In the genomic region with DNA sequence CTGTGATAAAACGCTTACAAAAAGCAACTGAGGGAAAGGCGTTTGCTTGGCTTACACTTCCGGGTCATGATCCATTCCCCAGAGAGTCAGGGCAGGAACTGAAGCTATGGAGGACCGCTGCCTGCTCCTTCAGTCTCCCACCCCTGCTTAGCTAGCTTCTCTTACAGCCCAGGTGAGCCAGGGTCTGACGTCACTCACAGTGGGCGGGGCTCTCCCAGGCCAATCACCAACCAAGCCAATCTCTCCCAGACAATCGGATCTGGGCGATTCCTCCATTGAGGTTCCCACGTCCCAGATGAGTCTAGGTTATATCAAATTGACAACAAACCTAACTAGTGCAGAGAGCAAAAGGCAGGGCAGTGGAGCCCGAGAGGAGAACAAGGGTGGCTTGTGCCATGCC, we compare ENCODE assay signal across 22 mouse cellular contexts. TPM values are rescaled to one million over a fixed set of nuclear protein-coding genes. Genes with fewer than 3 reads are reported as not detected.
A peak's percentile ranks its signal among the peaks of the same experiment; 100 is the strongest.
DNase-seq lines count a peak whose midpoint lies in the region; ATAC-seq lines count a peak whose summit lies in the region.
"Had no signal": no experiment of that assay in that cellular context is flagged by ENCODE, and none has a peak within 500 bp of the region (broad histone marks: within the 10 kb centered on the region; RNA-seq: fewer than 3 reads in every experiment).

No protein-coding gene starts in this region.

- 15% methylated on average over 10 of the region's 10 CpGs for WGBS in lung, embryonic 15.5 days

- no peaks in the 10 kb centered on the region for H3K9me3 ChIP-seq in lung, embryonic 15.5 days
- H3K9me3 ChIP-seq: embryonic facial prominence, embryonic 15.5 days; forebrain, embryonic 10.5 days; heart, embryonic 10.5 days; hindbrain, embryonic 13.5 days had no signal

- H3K4me2 ChIP-seq in lung, embryonic 15.5 days = peak overlapping the region; percentile 26; the same call in 1 of the 2 replicates
- H3K4me2 ChIP-seq: embryonic facial prominence, embryonic 15.5 days; hindbrain, embryonic 13.5 days had no signal

- H3K9ac ChIP-seq in lung, embryonic 15.5 days = no peak overlapping the region
- H3K9ac ChIP-seq: embryonic facial prominence, embryonic 15.5 days; hindbrain, embryonic 13.5 days had no signal

- no peak overlapping the region for H3K4me3 ChIP-seq in lung, embryonic 15.5 days
- H3K4me3 ChIP-seq: embryonic facial prominence, embryonic 15.5 days; erythroblast, embryonic 14.5 days; forebrain, embryonic 10.5 days; heart, embryonic 10.5 days; hindbrain, embryonic 13.5 days had no signal

- no peak for ATAC-seq in lung, embryonic 15.5 days (ENCODE audit: borderline replicate concordance, extremely low read depth, low FRiP score, low TSS enrichment)
- ATAC-seq: forebrain, embryonic 14.5 days; Patski had no signal

- peaks cover 22% of the 10 kb centered on the region for H3K4me1 ChIP-seq in lung, embryonic 15.5 days

- no peaks in the 10 kb centered on the region for H3K36me3 ChIP-seq in lung, embryonic 15.5 days
- H3K36me3 ChIP-seq: embryonic facial prominence, embryonic 15.5 days; forebrain, embryonic 10.5 days; heart, embryonic 10.5 days; hindbrain, embryonic 13.5 days had no signal

- H3K27ac ChIP-seq in lung, embryonic 15.5 days = peak overlapping the region; percentile 15; the same call in 1 of the 2 replicates
- H3K27ac ChIP-seq: embryonic facial prominence, embryonic 15.5 days; forebrain, embryonic 10.5 days; heart, embryonic 10.5 days; hindbrain, embryonic 13.5 days had no signal

- no peaks in the 10 kb centered on the region; the same call in 1 of the 2 replicates for H3K27me3 ChIP-seq in lung, embryonic 15.5 days
- H3K27me3 ChIP-seq: embryonic facial prominence, embryonic 15.5 days; Patski had no signal

- DNase-seq in lung, postnatal 4 days = no peak
- peak; percentile 59 for DNase-seq in ES-CJ7 (ENCODE audit: low read depth, low spot score)
- DNase-seq in R1 (ENCODE audit: low read depth, low spot score) = peak; percentile 64
- DNase-seq in lung, postnatal 25 days (ENCODE audit: low spot score) = peak; percentile 46
- no peak for DNase-seq in heart, postnatal 4 days
- DNase-seq in thymus, postnatal 14 days = no peak
- no peak for DNase-seq in layer of hippocampus, adult 11-12 months (ENCODE audit: low spot score)
- DNase-seq: adrenal gland, postnatal 10 days; cerebellum, adult 11 months; cerebellum, adult 8-10 months; cerebellum, postnatal 14 days; embryo, embryonic 11 days; heart, adult 18-20 months; heart, postnatal 10 days had no signal

RNA-seq across cellular contexts. Expression of a gene that starts 35.7 kb away (rescaled TPM):
- polyA plus RNA-seq in lung, embryonic 15.5 days (2015; fragmentation: Nextera tagmentation; extraction: Ambion mirVana) = 5.0 and 5.7 TPM in 2 replicates
- 1 to 10 TPM; 3.2 to 3.7 TPM for total RNA-seq in heart, postnatal 4 days (2021)
- polyA plus RNA-seq: erythroblast, embryonic 14.5 days had no signal

RNA-seq across cellular contexts. Expression of a gene that starts 43.1 kb away (rescaled TPM):
- polyA plus RNA-seq in lung, embryonic 15.5 days (2015; fragmentation: Nextera tagmentation; extraction: Ambion mirVana) = 18.6 and 22.5 TPM in 2 replicates
- 1 to 10 TPM; 7.7 to 8.7 TPM for total RNA-seq in heart, postnatal 4 days (2021)
- polyA plus RNA-seq: erythroblast, embryonic 14.5 days had no signal

Comparison
In these comparisons a context has a peak if more than half of its experiments do, and no peak if none do; other contexts are left out.
1. DNase-seq: peak in ES-CJ7 (single experiment), R1 (single experiment) and lung, postnatal 25 days (single experiment); none in lung, postnatal 4 days (0 of 2), heart, postnatal 4 days (single experiment), thymus, postnatal 14 days (single experiment) and layer of hippocampus, adult 11-12 months (single experiment).